Mouse (Mus musculus) cerebellum, adult 8-10 months (tissue): Measurements from ENCODE around the gene Fbp2.
"Not testable (repeated sequence)": the region's sequence is repeated elsewhere in the genome, so short reads cannot be mapped to it uniquely, and the experiment has no call there.

Experiments
- DNase-seq: peaks from one replicate; pipeline ENCODE4 v3.0.0; 2022

Gene Fbp2

DNA sequence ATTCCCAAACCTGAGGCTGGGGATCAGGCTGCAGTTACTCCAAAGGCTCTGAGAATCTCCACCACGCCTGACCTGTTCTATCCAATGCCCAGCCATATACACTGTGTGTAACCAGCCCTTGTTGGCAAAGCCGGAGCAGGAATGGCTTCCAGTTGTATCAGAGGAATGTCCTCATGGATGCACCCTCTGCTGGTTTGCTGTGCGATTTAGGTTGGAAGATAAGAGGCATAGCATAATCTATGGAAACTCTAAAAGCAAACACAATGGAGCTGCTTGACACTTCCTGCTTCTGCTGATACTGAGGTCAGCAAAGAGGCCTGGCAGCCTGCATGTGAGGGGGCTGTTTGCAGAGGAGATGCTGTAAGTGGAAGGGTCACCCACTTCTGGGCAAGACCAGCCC, 4.7 kb upstream of the Fbp2 start:
- DNase-seq, result no peak

DNA sequence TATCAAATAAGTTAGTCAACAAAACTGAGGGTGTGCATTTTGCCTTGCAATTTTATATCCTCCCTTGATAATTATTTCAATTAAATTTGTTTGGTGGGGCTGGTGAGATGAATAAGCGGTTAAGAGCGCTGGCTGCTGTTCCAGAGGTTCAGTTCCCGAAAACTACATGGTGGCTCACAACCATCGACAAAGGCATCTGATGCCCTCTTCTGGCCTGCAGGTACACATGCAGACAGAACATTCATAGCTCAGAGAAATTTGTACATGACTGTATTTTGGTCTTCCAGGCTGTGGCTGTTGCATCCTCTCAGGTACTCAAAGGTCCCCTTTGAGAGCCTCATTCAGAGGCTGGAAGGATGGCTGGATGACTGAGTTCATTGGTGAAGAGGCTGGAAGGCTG, 1.8 kb upstream of the Fbp2 start:
- no peak for DNase-seq

DNA sequence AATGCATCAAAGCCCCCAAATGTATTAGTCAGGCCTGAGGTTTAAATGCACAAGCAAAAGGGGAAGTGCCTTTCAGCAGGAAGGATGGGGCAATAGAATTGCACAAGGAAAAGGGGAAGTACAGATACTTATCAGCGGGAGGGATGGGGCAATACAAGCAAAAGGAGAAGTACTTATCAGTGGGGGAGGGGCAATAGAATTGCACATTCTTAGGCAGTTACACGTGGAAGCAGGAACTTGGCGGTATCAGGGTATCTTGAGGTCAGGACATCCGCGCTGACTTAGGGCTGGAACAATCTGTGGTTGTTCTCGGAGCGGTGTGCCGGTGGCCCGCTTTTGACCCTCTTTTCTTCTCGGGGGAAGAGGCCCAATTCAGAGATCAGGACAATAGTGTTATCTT, 1.0 kb upstream of the Fbp2 start:
- DNase-seq, result not testable (repeated sequence)

DNA sequence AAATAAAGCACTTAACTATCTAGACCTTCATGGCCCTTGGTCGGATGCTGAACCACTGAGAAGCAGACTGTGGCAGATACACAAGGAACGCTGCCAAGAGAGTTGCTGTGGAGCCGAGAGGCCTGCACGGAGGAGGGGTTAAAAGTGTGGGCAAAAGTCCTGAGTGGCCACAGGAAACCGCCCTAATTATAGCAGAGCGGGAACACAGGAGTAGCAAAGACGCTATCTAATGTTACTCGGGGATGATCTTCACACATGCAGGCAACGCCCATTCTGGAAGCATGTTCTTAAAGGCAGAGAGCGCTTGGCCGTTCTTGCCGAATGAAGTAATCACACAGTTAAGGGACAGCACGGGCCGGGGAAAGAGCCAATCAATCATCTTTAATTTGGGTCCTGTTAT, 1.4 kb downstream of the Fbp2 start:
- no peak for DNase-seq

DNA sequence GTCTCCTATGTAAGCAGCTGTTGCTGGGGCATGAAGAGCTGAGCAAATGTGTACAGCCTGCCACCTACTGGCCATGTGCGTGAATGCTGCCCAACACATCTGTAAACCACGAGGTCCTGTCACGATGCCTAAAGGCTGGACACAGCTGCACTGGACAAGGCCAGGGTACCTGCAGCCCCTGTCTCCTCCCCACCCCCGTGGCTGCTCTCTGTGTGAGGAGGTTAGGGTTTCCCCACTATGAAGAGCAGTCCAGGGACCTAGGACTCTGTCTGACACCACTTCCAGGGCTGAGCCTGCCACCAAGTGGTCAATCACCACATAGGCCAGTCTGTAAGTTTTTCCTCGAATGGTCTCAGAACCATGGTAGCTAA, 1.9 kb downstream of the Fbp2 start:
- DNase-seq, result peak; percentile 36

DNA sequence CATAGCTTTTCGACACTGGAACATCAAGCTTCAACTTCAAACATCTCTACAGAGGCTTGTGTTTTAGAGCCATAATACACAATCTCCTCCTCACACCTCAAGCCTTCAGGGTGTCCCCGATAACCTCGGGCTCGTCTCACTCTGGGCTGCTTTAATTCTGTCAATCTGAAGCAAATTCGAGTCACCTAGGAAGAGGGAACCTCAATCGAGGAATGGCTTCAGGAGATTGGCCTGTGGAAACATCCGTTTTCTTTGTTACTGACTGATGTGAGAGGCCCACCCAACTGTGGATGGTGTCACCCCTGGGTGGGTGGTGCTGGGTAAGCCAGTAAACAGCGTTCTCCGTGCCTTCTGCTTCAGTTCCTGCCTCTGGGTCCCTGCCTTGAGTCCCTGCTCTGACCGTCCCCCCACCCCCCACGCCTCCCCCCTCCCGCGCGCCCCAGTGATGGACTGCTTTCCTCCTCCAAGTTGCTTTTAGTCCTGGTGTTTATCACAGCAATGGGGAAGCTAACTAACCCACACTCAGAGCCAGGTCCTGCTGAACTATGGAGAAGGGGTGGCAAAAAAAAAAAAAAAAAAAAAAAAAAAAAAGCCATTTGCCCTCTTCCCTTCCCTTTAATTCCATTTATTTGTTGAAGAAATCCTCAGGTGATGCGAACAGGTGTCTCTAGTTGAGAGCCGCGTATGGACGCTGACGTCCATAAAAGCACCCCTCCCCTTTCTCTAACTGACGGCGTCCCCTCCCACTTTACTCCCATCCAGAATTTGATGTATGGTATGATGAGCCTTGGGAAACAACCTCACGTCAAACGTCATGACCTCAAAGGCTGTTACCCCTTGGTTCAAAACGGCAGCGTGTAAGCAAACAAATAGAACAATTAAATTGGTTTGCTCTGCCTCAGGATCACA, 2.6 kb downstream of the Fbp2 start:
- no peak for DNase-seq

DNA sequence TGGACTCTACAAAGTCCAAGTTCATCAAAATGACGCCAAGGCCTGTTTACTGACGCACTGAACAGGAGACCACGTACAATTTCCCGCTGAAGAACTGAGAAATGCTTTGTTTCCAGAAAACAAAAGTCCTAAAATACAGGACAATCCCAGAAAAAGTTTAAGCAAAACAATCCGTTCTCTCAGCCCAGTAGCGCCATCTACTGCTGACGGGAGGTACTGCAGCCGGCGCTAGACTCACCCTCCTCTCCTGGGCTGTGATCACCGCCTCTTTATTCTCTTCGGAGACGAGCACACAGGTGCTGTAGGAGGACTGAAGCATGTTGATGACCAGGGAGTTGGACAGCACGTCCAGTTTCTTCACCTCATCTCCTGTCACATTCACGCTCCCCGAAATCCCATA, 3.6 kb downstream of the Fbp2 start:
- DNase-seq, result peak; percentile 50

DNA sequence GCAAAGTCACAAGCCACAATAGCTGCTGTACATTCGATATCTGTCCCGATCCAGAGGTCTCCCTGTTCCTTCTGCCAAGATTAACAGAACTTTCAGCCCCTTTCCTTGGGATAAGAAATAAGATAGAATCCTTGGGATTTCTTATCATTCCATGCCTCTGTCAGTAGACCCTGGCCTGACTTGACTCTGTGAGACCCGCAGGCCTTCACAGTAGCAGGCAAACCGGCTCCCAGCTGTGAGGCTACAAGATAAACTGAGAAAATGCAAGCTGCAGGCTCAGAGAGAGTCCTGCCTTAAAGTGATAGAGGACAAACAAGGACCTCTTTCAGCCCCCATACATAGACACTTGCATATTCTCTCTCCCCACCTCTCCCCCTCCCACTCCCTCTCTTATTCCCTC, 24.9 kb downstream of the Fbp2 start:
- DNase-seq, result no peak

DNA sequence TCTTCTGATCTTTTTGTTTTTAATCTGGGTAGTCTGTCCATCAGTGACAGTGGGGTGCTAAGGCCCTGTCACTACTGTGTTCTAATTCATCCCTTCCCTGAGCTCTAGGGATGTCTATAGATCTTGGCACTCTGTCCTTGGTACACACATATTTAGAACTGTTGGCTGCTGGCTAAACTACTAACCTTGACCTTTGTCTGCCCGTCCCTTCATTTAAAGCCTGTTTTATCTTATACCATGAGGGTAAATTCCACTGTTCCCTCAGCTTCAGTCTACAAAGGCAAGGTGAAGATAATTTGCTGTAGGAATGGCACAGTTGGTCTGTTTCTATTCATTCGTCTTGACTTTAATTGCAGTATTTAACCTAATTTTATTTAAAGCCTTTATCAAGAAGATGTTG, 26.0 kb downstream of the Fbp2 start:
- no peak for DNase-seq

DNA sequence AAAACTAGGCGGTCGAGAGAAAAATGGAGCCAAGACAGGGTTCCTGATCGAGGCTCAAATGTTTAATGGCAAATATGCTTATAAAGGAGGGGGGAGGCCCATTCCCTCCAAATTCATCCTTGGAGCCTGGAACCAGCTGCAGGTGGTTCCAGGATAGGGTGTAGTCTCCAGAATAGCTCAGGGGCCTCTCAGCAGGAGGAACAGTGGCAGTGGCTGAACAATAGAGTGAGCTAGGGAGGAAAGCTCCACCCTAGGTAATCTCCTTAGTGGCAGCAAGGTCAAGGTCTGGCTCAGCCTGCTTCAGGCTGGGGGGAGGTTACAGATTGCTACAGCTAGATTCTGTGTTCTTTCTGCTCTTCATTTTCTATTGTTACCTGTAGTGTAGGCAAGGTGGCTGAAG, 42.5 kb downstream of the Fbp2 start:
- not testable (repeated sequence) for DNase-seq

DNA sequence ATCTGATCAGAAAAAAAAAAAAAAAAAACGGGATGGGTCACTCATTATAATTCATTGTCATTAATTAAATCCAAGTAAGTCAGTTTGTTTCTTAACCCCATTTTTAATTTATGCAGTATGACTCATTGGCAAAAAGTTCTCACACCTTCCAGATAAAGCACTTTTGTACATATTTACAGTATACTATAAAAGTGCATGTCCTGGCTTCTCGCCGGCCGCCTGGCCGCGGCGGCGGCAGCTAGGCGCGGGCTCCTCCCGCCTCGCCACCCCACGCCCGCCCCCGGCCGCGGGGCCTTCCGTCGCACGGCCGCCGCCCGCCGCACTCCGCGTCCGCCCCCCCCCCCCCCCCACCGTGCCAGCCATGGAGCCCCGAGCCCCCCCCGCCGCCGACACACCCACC, 45.5 kb downstream of the Fbp2 start:
- no peak for DNase-seq

DNA sequence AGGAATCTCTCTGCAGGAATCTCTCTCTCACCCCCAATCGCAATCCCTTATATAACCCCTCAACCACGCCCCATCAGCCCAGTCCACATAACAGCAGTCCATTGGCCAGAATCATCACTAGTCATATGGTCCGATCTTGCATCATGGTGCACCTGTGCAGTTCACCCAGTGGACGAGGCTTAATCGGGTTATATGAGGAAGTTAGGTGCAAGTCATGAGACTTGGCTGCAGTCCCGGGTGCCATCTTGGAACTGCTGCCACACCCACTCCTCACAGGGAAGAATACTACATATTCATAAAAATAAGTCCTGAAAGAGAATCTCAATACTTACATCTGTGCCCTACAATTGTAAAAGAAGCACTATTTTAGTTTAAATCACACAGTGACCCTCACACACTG, 50.2 kb downstream of the Fbp2 start:
- DNase-seq, result not testable (repeated sequence)
